Mouse (Mus musculus) liver, embryonic 12.5 days (tissue): ENCODE results near the gene Tmem208. TPM values are rescaled to one million over a fixed set of nuclear protein-coding genes. Genes with fewer than 3 reads are reported as not detected.

ENCODE experiments used
- ATAC-seq: fragments of 200-750 bp; cut with Nextera tagmentation; 2 replicates; pipeline ENCODE4 v1.8.0; 2017; ENCODE audit warnings: moderate number of reproducible peaks, mild to moderate bottlenecking, moderate library complexity
- H3K27ac ChIP-seq: fragments of 300-500 bp; sonication (generic); 2 replicates; pipeline ENCODE4 v1.5.1; 2016; ENCODE audit warnings: mild to moderate bottlenecking
- H3K27me3 ChIP-seq: fragments of 300-500 bp; sonication (generic); replicated peaks from 2 replicates; pipeline ENCODE4 v1.6.1; 2016; ENCODE audit warnings: mild to moderate bottlenecking, moderate library complexity
- H3K36me3 ChIP-seq: fragments of 300-500 bp; sonication (generic); 2 replicates; pipeline ENCODE4 v1.6.1; 2016; ENCODE audit warnings: mild to moderate bottlenecking, moderate library complexity
- H3K4me1 ChIP-seq: fragments of 300-500 bp; sonication (generic); 2 replicates; pipeline ENCODE4 v1.6.1; 2016
- H3K4me2 ChIP-seq: fragments of 300-500 bp; sonication (generic); 2 replicates; pipeline ENCODE4 v1.6.1; 2016; ENCODE audit warnings: mild to moderate bottlenecking, moderate library complexity
- H3K4me3 ChIP-seq: fragments of 300-500 bp; sonication (generic); 2 replicates; pipeline ENCODE4 v1.5.1; 2016; ENCODE audit warnings: mild to moderate bottlenecking, moderate library complexity
- H3K9ac ChIP-seq: fragments of 300-500 bp; sonication (generic); 2 replicates; pipeline ENCODE4 v1.6.1; 2016; ENCODE audit warnings: mild to moderate bottlenecking, moderate library complexity
- H3K9me3 ChIP-seq: fragments of 300-500 bp; sonication (generic); replicated peaks from 2 replicates; pipeline ENCODE4 v1.6.1; 2016; ENCODE audit warnings: mild to moderate bottlenecking, moderate library complexity
- whole genome bisulfite sequencing: fragments of 180-500 bp; shearing (Covaris S2); methylation state at CpG from one replicate; pipeline ENCODE4 v1.1.7; 2016; ENCODE audit not compliant: insufficient replicate concordance; 5-methylcytosine and 5-hydroxymethylcytosine counted together
- polyA plus RNA-seq: library from polyadenylated mRNA; unstranded; fragments of >200 nt; fragmentation: Nextera tagmentation; extraction: Ambion mirVana; gene quantifications from 2 replicates; pipeline ENCODE4 v1.2.1, GENCODE M21; 2016

Tmem208 gene
- 106 and 109 TPM in 2 replicates for polyA plus RNA-seq

DNA sequence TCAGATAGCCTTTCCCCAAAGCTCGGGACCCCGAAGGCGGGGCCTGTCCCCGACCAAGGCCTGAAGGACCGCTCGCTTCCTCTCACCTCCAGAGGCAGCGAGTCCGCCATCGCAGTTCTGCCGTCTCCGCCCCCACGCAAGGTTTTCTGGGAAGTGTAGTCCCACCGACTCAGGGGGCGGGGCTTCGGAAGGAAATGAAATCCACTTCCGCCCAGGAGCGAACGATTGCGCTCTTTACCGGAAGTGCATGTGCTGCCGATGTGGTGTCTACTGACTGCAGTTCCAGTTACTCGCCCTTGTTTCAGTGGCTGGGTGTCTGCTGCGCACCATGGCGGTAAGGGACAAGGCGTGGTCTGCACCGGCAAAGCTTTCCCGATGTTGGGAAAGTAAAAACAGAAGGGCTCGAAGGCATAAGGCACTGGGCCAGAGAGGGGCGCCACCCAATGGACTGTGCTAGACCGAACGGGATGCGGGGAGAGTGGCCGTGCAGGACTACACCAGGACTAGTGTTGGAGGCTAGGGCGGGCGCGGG is at the start of gene Tmem208, which contains the start of gene Lrrc29:
Gene Tmem208, plus strand, starts transcription at position 214 of the 532 bp plus-strand sequence.
Gene Lrrc29, minus strand, starts transcription at position 138 of the 532 bp plus-strand sequence.
- H3K4me2 ChIP-seq, result peak within 1 kb of the TSS; percentile 85
- no peaks in the 10 kb centered on the region for H3K27me3 ChIP-seq
- peak within 1 kb of the TSS; percentile 80 for H3K4me3 ChIP-seq
- H3K27ac ChIP-seq, result peak within 1 kb of the TSS; percentile 95
- peaks cover 54% of the 10 kb centered on the region for H3K4me1 ChIP-seq
- ATAC-seq, result peak; percentile 77
- peak within 1 kb of the TSS; percentile 85 for H3K9ac ChIP-seq
- no peaks in the 10 kb centered on the region for H3K9me3 ChIP-seq
- under 1% methylated on average over 36 of the region's 36 CpGs for WGBS
- peaks cover 53% of the 10 kb centered on the region for H3K36me3 ChIP-seq

DNA sequence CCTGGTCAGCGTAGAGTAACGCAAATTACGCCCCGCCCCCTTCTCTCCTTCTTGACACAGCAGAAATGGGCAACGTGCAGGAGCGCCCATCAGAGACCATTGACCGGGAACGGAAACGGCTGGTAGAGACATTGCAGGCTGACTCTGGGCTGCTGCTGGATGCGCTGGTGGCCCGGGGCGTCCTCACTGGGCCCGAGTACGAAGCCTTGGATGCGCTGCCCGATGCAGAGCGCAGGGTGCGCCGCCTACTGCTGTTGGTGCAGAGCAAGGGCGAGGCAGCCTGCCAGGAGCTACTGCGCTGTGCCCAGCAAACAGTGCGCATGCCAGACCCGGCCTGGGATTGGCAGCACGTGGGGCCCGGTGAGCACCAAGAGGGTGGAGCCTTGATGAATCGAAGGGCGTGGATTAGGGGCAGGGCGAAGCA is 47.2 kb upstream of the Tmem208 start:
- 6% methylated on average over 28 of the region's 28 CpGs for WGBS
- H3K36me3 ChIP-seq, result no peaks in the 10 kb centered on the region
- peak; percentile 54; the same call in 1 of the 2 replicates for ATAC-seq
- H3K27me3 ChIP-seq, result peaks cover 99% of the 10 kb centered on the region
- H3K4me3 ChIP-seq, result peak overlapping the region; percentile 26
- peak overlapping the region; percentile 58 for H3K4me2 ChIP-seq
- H3K27ac ChIP-seq, result no peak overlapping the region
- no peak overlapping the region for H3K9ac ChIP-seq
- H3K9me3 ChIP-seq, result no peaks in the 10 kb centered on the region
- peaks cover 41% of the 10 kb centered on the region for H3K4me1 ChIP-seq

- H3K4me3 ChIP-seq, result no peak overlapping the region
- no peaks in the 10 kb centered on the region for H3K36me3 ChIP-seq
- H3K27ac ChIP-seq, result no peak overlapping the region
- H3K4me1 ChIP-seq, result peaks cover 39% of the 10 kb centered on the region
- WGBS, result 49% methylated on average over 3 of the region's 3 CpGs
- H3K9me3 ChIP-seq, result no peaks in the 10 kb centered on the region
- no peak overlapping the region for H3K4me2 ChIP-seq
- H3K27me3 ChIP-seq, result peaks cover 95% of the 10 kb centered on the region
- H3K9ac ChIP-seq, result no peak overlapping the region
- no peak for ATAC-seq
These were observed 45.6 kb upstream of the Tmem208 start for GRCm38 (mm10) chr8:105280567-105280966.

GRCm38 (mm10) chr8:105281821-105282220 is 44.3 kb upstream of the Tmem208 start:
- Histone ChIP-seq H3K9me3 (no peaks in the 10 kb centered on the region), H3K36me3 (no peaks in the 10 kb centered on the region), H3K4me3 (no peak overlapping the region), H3K4me1 (peaks cover 26% of the 10 kb centered on the region), H3K9ac (no peak overlapping the region), H3K27me3 (peaks cover 95% of the 10 kb centered on the region), H3K4me2 (no peak overlapping the region), H3K27ac (no peak overlapping the region)
- ATAC-seq, result no peak
- WGBS, result 81% methylated on average over 12 of the region's 12 CpGs

DNA sequence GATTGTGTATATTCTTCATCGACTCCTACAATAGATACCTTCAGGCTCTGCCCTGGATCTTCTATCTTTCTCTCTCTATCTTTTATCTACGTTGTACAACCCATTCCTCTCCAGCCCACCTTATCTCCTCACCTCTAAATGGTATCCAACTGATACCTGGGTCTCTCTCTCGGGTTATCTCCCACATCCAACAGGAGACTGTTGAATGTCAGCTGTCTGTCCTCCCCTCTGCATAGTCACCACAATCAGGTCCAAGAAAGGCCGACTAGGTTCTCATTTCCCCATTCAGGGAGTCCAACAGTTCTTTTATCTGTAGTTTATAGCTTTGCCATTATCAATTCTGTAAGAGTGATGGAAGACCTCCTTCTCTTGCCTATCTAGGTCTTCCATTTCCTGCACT is 43.9 kb upstream of the Tmem208 start:
- Histone ChIP-seq H3K4me1 (peaks cover 26% of the 10 kb centered on the region), H3K36me3 (no peaks in the 10 kb centered on the region), H3K27ac (no peak overlapping the region), H3K4me3 (no peak overlapping the region), H3K9me3 (no peaks in the 10 kb centered on the region), H3K4me2 (no peak overlapping the region), H3K9ac (no peak overlapping the region), H3K27me3 (peaks cover 94% of the 10 kb centered on the region)
- ATAC-seq, result no peak
- WGBS, result 40% methylated on average over 4 of the region's 4 CpGs

DNA sequence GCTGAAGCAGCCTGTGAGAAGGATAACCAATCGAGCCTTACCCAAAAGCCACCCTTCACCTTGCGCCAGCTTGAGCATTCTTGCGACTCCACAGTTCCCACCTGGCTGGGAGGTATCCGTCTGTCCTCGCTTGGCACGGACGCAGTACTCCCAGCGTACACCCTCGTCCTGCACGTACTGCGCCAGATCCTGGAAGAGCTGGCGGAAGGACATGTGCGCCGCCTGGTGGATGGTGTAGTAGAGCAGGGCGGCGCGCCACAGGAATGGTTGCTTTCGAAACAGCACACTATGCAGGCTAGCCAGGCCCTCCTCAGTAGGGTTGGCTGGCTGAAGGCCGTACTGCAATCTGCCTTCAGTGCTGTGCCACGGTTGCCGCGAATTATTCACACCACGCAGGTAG is 43.1 kb upstream of the Tmem208 start:
- H3K4me1 ChIP-seq, result peaks cover 26% of the 10 kb centered on the region
- H3K9me3 ChIP-seq, result no peaks in the 10 kb centered on the region
- WGBS, result 22% methylated on average over 23 of the region's 23 CpGs
- H3K36me3 ChIP-seq, result no peaks in the 10 kb centered on the region
- H3K4me3 ChIP-seq, result peak overlapping the region; percentile 6; the same call in 1 of the 2 replicates
- peak overlapping the region; percentile 47 for H3K4me2 ChIP-seq
- H3K9ac ChIP-seq, result no peak overlapping the region
- no peak overlapping the region for H3K27ac ChIP-seq
- peaks cover 86% of the 10 kb centered on the region for H3K27me3 ChIP-seq
- peak; percentile 76 for ATAC-seq

GRCm38 (mm10) chr8:105285514-105285913 is 40.6 kb upstream of the Tmem208 start:
- Histone ChIP-seq H3K27me3 (peaks cover 70% of the 10 kb centered on the region), H3K9me3 (no peaks in the 10 kb centered on the region), H3K4me2 (no peak overlapping the region), H3K4me1 (peaks cover 40% of the 10 kb centered on the region), H3K36me3 (no peaks in the 10 kb centered on the region), H3K9ac (no peak overlapping the region), H3K4me3 (no peak overlapping the region), H3K27ac (no peak overlapping the region)
- 46% methylated on average over 12 of the region's 12 CpGs for WGBS
- ATAC-seq, result no peak

- no peak overlapping the region for H3K27ac ChIP-seq
- H3K4me2 ChIP-seq, result no peak overlapping the region
- H3K4me1 ChIP-seq, result peaks cover 48% of the 10 kb centered on the region
- no peak overlapping the region for H3K4me3 ChIP-seq
- peaks cover 59% of the 10 kb centered on the region for H3K27me3 ChIP-seq
- 69% methylated on average over 4 of the region's 4 CpGs for WGBS
- ATAC-seq, result no peak
- no peak overlapping the region for H3K9ac ChIP-seq
- no peaks in the 10 kb centered on the region for H3K36me3 ChIP-seq
- H3K9me3 ChIP-seq, result no peaks in the 10 kb centered on the region
These were observed 39.2 kb upstream of the Tmem208 start for GRCm38 (mm10) chr8:105286907-105287306.

- H3K27me3 ChIP-seq, result peaks cover 46% of the 10 kb centered on the region
- H3K36me3 ChIP-seq, result no peaks in the 10 kb centered on the region
These were observed 37.9 kb upstream of the Tmem208 start for GRCm38 (mm10) chr8:105288231-105288630.

GRCm38 (mm10) chr8:105288958-105289732 is 37.0 kb upstream of the Tmem208 start:
- H3K9ac ChIP-seq, result peak overlapping the region; percentile 25; the same call in 1 of the 2 replicates
- 1% methylated on average over 53 of the region's 53 CpGs for WGBS
- H3K4me2 ChIP-seq, result peak overlapping the region; percentile 85
- H3K27ac ChIP-seq, result peak overlapping the region; percentile 59
- H3K9me3 ChIP-seq, result no peaks in the 10 kb centered on the region
- peak overlapping the region; percentile 53 for H3K4me3 ChIP-seq
- peak; percentile 85 for ATAC-seq
- H3K27me3 ChIP-seq, result peaks cover 40% of the 10 kb centered on the region
- H3K36me3 ChIP-seq, result no peaks in the 10 kb centered on the region
- peaks cover 33% of the 10 kb centered on the region for H3K4me1 ChIP-seq

More at GRCm38 (mm10) chr8:105288231-105288630, 37.9 kb upstream of the Tmem208 start:
- Histone ChIP-seq H3K4me1 (peaks cover 37% of the 10 kb centered on the region), H3K9ac (no peak overlapping the region), H3K4me3 (no peak overlapping the region), H3K4me2 (no peak overlapping the region), H3K27ac (no peak overlapping the region), H3K9me3 (no peaks in the 10 kb centered on the region)
- no peak for ATAC-seq
- 85% methylated on average over 5 of the region's 5 CpGs for WGBS

- H3K27me3 ChIP-seq, result peaks cover 34% of the 10 kb centered on the region
- H3K4me1 ChIP-seq, result peaks cover 33% of the 10 kb centered on the region
- 4% methylated on average over 43 of the region's 43 CpGs for WGBS
- H3K36me3 ChIP-seq, result no peaks in the 10 kb centered on the region
- peak within 1 kb of the TSS; percentile 53 for H3K4me3 ChIP-seq
- H3K27ac ChIP-seq, result peak within 1 kb of the TSS; percentile 59
- H3K4me2 ChIP-seq, result peak within 1 kb of the TSS; percentile 85
- peak; percentile 16 for ATAC-seq
- no peaks in the 10 kb centered on the region for H3K9me3 ChIP-seq
- peak within 1 kb of the TSS; percentile 25; the same call in 1 of the 2 replicates for H3K9ac ChIP-seq
These were observed 36.2 kb upstream of the Tmem208 start, which contains the start of gene 4931428F04Rik for GRCm38 (mm10) chr8:105289805-105290460. TSS of gene 4931428F04Rik (minus strand) at chr8:105289864.
